Mouse (Mus musculus) forebrain, embryonic 15.5 days (tissue): Measurements from ENCODE around the gene Lctl. TPM values are rescaled to one million over a fixed set of nuclear protein-coding genes. Genes with fewer than 3 reads are reported as not detected.
A peak's percentile ranks its signal among the peaks of the same experiment; 100 is the strongest.
"Not testable (repeated sequence)": the region's sequence is repeated elsewhere in the genome, so short reads cannot be mapped to it uniquely, and the experiment has no call there.

ENCODE experiments used
- ATAC-seq: fragments of 200-750 bp; cut with Nextera tagmentation; replicated peaks from 2 replicates; pipeline ENCODE4 v1.8.0; 2017; ENCODE audit warnings: mild to moderate bottlenecking, moderate TSS enrichment, moderate library complexity
- H3K27ac ChIP-seq: fragments of 300-500 bp; sonication (generic); replicated peaks from 2 replicates; pipeline ENCODE4 v1.5.1; 2015; ENCODE audit warnings: mild to moderate bottlenecking, inconsistent platforms
- H3K27me3 ChIP-seq: fragments of 300-500 bp; sonication (generic); 2 replicates; pipeline ENCODE4 v1.6.1; 2015; ENCODE audit warnings: inconsistent platforms
- H3K36me3 ChIP-seq: fragments of 300-500 bp; sonication (generic); 2 replicates; pipeline ENCODE4 v1.6.1; 2015; ENCODE audit warnings: mild to moderate bottlenecking, inconsistent platforms
- H3K4me1 ChIP-seq: fragments of 300-500 bp; sonication (generic); 2 replicates; pipeline ENCODE4 v1.6.1; 2015; ENCODE audit warnings: inconsistent platforms
- H3K4me2 ChIP-seq: fragments of 300-500 bp; sonication (generic); replicated peaks from 2 replicates; pipeline ENCODE4 v1.6.1; 2015; ENCODE audit warnings: mild to moderate bottlenecking, inconsistent platforms
- H3K4me3 ChIP-seq: fragments of 300-500 bp; sonication (generic); 2 replicates; pipeline ENCODE4 v1.5.1; 2015; ENCODE audit warnings: mild to moderate bottlenecking, inconsistent platforms
- H3K9ac ChIP-seq: fragments of 300-500 bp; sonication (generic); replicated peaks from 2 replicates; pipeline ENCODE4 v1.6.1; 2015; ENCODE audit warnings: mild to moderate bottlenecking, inconsistent platforms
- H3K9me3 ChIP-seq: fragments of 300-500 bp; sonication (generic); 2 replicates; pipeline ENCODE4 v1.6.1; 2016; ENCODE audit warnings: inconsistent platforms
- WGBS: fragments of 180-500 bp; shearing (Covaris S2); methylation state at CpG from one replicate; pipeline ENCODE4 v1.1.7; 2015; ENCODE audit warnings: mixed read lengths; 5-methylcytosine and 5-hydroxymethylcytosine counted together
- polyA plus RNA-seq: library from polyadenylated mRNA; unstranded; fragments of >200 nt; fragmentation: Nextera tagmentation; extraction: Ambion mirVana; gene quantifications from 2 replicates; pipeline ENCODE4 v1.2.1, GENCODE M21; 2015

Gene Lctl
- polyA plus RNA-seq, 1 experiment from 2014 or later, result not detected

- not testable (repeated sequence) for H3K4me1 ChIP-seq, H3K27me3 ChIP-seq, H3K4me3 ChIP-seq, ATAC-seq, H3K9ac ChIP-seq, H3K9me3 ChIP-seq, H3K36me3 ChIP-seq, H3K4me2 ChIP-seq, H3K27ac ChIP-seq
- WGBS, result 56% methylated on average over 3 of the region's 3 CpGs
Observed at GRCm38 (mm10) chr9:64124846-64125245, 7.9 kb downstream of the Lctl start.

- Histone ChIP-seq H3K4me3 (no peak overlapping the region), H3K9me3 (no peaks in the 10 kb centered on the region), H3K27ac (no peak overlapping the region), H3K9ac (no peak overlapping the region), H3K27me3 (no peaks in the 10 kb centered on the region), H3K36me3 (no peaks in the 10 kb centered on the region), H3K4me2 (no peak overlapping the region), H3K4me1 (no peaks in the 10 kb centered on the region)
- ATAC-seq, result no peak
- 79% methylated on average over 3 of the region's 3 CpGs for WGBS
Observed at GRCm38 (mm10) chr9:64125307-64125706, 8.4 kb downstream of the Lctl start.

GRCm38 (mm10) chr9:64126121-64126520 lies 9.2 kb downstream of the Lctl start:
- Histone ChIP-seq H3K27me3 (no peaks in the 10 kb centered on the region), H3K9me3 (no peaks in the 10 kb centered on the region), H3K4me1 (no peaks in the 10 kb centered on the region), H3K4me2 (no peak overlapping the region), H3K27ac (no peak overlapping the region), H3K9ac (no peak overlapping the region), H3K4me3 (no peak overlapping the region), H3K36me3 (no peaks in the 10 kb centered on the region)
- no peak for ATAC-seq
- WGBS, result 75% methylated on average over 12 of the region's 12 CpGs

DNA sequence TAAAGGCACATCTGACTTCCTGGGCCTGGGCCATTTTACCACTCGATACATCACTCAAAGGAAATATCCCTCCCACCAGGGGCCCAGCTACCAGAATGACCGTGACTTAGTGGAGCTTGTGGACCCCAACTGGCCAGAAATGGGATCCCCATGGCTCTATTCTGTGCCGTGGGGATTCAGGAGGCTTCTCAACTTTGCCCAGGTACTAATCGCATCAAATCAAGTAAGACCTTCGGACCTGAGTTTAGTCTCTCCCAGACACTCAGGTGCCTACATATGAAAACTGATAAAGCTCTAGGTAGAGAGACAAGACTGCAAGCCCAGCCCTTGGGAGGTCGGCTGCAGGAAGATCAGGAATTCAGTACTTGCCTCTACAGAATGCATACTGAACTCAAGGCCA lies 14.7 kb downstream of the Lctl start:
- Histone ChIP-seq H3K9me3 (no peaks in the 10 kb centered on the region), H3K4me3 (no peak overlapping the region), H3K4me1 (no peaks in the 10 kb centered on the region), H3K36me3 (no peaks in the 10 kb centered on the region), H3K4me2 (no peak overlapping the region), H3K27me3 (no peaks in the 10 kb centered on the region), H3K27ac (no peak overlapping the region), H3K9ac (no peak overlapping the region)
- WGBS, result 88% methylated on average over 6 of the region's 6 CpGs
- no peak for ATAC-seq

- H3K9me3 ChIP-seq, H3K27me3 ChIP-seq, ATAC-seq, H3K36me3 ChIP-seq, H3K9ac ChIP-seq, H3K27ac ChIP-seq, H3K4me2 ChIP-seq, H3K4me3 ChIP-seq, H3K4me1 ChIP-seq: not testable (repeated sequence)
- 7% methylated on average over 6 of the region's 6 CpGs for WGBS
Observed at GRCm38 (mm10) chr9:64138896-64139295, 21.9 kb downstream of the Lctl start.

- H3K9me3 ChIP-seq, result no peaks in the 10 kb centered on the region
- no peak for ATAC-seq
- H3K27me3 ChIP-seq, result no peaks in the 10 kb centered on the region
- peaks cover 5% of the 10 kb centered on the region; the same call in 1 of the 2 replicates for H3K36me3 ChIP-seq
- no peak overlapping the region for H3K27ac ChIP-seq
- H3K9ac ChIP-seq, result no peak overlapping the region
- H3K4me2 ChIP-seq, result no peak overlapping the region
- no peak overlapping the region for H3K4me3 ChIP-seq
- WGBS, result 94% methylated on average over 9 of the region's 9 CpGs
- H3K4me1 ChIP-seq, result no peaks in the 10 kb centered on the region
Observed at GRCm38 (mm10) chr9:64139879-64140278, 22.9 kb downstream of the Lctl start.

DNA sequence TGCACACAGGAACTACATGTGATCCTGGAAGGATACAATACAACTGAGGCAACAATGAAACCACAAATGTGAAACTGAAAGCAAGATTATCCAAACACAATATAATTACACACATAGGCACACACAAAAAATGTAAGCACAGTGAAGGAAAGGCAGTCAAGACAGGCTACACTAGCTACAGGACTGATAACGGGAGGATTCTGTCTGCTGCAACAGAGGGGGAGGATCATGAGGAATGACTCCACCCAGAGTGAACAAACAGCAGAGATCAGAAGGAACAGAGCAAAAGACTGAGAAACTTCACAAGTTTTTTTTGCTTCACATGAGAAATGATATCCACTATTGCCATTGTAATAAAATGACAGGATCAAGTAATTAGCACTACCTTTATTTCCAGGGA lies 39.7 kb downstream of the Lctl start:
- Histone ChIP-seq H3K4me2 (no peak overlapping the region), H3K4me3 (no peak overlapping the region), H3K9me3 (no peaks in the 10 kb centered on the region), H3K4me1 (no peaks in the 10 kb centered on the region), H3K27ac (no peak overlapping the region), H3K9ac (no peak overlapping the region), H3K36me3 (0 out of 2 replicates have a peak, but pooled peaks cover 8% of the 10 kb centered on the region), H3K27me3 (no peaks in the 10 kb centered on the region)
- no peak for ATAC-seq
- WGBS, result 95% methylated on average over 1 of the region's 1 CpGs

- no peak overlapping the region for H3K9ac ChIP-seq
Observed at GRCm38 (mm10) chr9:64160471-64160870, 43.5 kb downstream of the Lctl start.

GRCm38 (mm10) chr9:64169967-64170366 lies 53.0 kb downstream of the Lctl start:
- H3K27me3 ChIP-seq, result not testable (repeated sequence)
- 91% methylated on average over 3 of the region's 3 CpGs for WGBS

More at GRCm38 (mm10) chr9:64160471-64160870, 43.5 kb downstream of the Lctl start:
- Histone ChIP-seq H3K27me3 (no peaks in the 10 kb centered on the region), H3K9me3 (no peaks in the 10 kb centered on the region), H3K4me3 (no peak overlapping the region), H3K27ac (no peak overlapping the region), H3K4me1 (no peaks in the 10 kb centered on the region), H3K4me2 (no peak overlapping the region), H3K36me3 (peaks cover 9% of the 10 kb centered on the region; the same call in 1 of the 2 replicates)
- WGBS, result 92% methylated on average over 5 of the region's 5 CpGs
- ATAC-seq, result no peak

DNA sequence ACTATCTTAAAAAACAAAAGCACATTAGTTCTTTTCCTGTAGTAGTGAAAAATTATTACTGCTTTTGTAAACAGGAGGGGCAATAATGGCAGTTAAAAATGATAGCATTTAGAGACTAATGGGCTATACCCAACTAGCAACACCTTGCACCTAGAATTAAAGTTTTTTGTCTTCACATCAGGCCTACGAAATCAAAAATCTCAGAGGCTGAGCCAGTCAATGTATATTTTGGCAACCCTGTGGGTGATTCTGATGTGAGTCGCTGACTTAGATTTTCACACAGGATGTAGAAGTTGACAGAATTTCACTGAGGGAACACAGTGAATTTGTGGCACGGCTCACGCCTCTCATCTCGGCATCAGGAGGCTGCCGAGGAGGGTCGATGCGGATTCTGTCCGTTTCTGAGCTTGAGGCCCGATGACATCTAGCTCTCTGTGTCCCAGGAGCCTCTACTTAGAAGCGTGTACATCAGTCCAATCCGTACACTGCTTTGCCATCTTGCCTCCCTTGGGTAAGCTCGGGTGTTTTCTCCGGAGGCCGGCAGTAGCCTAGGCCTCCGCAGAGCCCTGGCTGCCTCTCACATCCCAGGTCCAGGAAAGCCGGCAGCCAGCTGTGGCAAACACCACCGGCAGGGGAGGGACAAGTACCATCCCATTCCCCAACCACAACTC lies 55.3 kb downstream of the Lctl start:
- peak overlapping the region; percentile 73 for H3K9ac ChIP-seq
- WGBS, result 3% methylated on average over 18 of the region's 18 CpGs
- H3K27ac ChIP-seq, result peak overlapping the region; percentile 92; the same call in 1 of the 2 replicates
- peaks cover 23% of the 10 kb centered on the region for H3K36me3 ChIP-seq
- H3K27me3 ChIP-seq, result no peaks in the 10 kb centered on the region
- H3K4me1 ChIP-seq, result peaks cover 29% of the 10 kb centered on the region
- H3K4me3 ChIP-seq, result peak overlapping the region; percentile 66
- H3K4me2 ChIP-seq, result peak overlapping the region; percentile 89
- ATAC-seq, result peak; percentile 76
- no peaks in the 10 kb centered on the region for H3K9me3 ChIP-seq

More at GRCm38 (mm10) chr9:64169967-64170366, 53.0 kb downstream of the Lctl start:
- H3K36me3 ChIP-seq, H3K9ac ChIP-seq, H3K4me3 ChIP-seq, ATAC-seq, H3K9me3 ChIP-seq, H3K4me2 ChIP-seq, H3K27ac ChIP-seq: not testable (repeated sequence)
- peaks cover 22% of the 10 kb centered on the region for H3K4me1 ChIP-seq

DNA sequence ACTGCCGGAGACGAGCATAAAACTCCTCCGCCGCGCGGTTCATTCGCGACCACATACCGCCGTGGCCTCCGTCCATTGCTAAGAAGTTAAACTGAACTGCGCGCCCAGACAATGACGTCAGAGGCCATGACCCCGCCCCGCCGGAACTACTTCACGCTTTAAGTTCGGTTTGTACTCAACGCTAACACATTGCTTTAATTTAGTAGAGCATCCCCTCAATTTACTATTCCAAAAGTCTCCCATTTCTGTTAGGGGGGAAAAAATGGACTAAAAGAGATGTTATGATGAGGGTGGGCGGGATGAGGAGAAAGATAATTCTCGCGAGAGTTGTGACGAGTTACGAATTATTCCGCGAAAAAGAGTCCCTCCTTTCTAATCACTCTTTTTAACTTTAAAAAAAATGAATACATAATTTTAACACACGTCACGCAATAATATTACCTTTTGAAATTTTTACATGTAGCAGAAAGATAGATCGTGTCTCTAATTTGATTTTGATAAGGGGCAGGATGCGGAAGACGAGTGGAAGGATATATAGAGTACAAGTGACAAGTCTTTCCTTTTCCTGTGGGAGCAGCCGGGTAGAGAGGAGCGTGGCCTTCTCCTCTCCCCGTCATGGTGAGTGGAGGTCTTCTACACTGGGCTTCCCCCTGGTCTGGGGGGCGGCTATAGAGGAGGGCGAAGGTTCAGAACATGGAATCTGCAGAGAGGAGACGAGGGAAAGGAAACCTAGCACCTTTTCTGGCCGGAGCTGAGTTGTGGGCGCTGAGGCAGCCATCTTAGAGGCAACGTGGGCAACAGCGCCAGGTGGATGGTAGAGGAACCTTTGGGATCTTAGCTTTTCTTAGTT lies 56.1 kb downstream of the Lctl start, which contains the start of the genes Zwilch and Rpl4:
Zwilch (minus strand) TSS at position 289 of the 850 bp plus-strand sequence.
Rpl4 (plus strand) TSS at position 560 of the 850 bp plus-strand sequence.
- Histone ChIP-seq H3K36me3 (peaks cover 31% of the 10 kb centered on the region), H3K9me3 (no peaks in the 10 kb centered on the region), H3K4me3 (peak within 1 kb of the TSS; percentile 66), H3K27ac (peak within 1 kb of the TSS; percentile 92), H3K4me1 (peaks cover 29% of the 10 kb centered on the region), H3K9ac (peak within 1 kb of the TSS; percentile 73), H3K27me3 (no peaks in the 10 kb centered on the region), H3K4me2 (peak within 1 kb of the TSS; percentile 89)
- under 1% methylated on average over 42 of the region's 42 CpGs for WGBS
- peak; percentile 88 for ATAC-seq

- peak overlapping the region; percentile 66 for H3K4me3 ChIP-seq
- peak overlapping the region; percentile 92 for H3K27ac ChIP-seq
- peaks cover 32% of the 10 kb centered on the region for H3K4me1 ChIP-seq
- no peaks in the 10 kb centered on the region for H3K9me3 ChIP-seq
- H3K36me3 ChIP-seq, result peaks cover 38% of the 10 kb centered on the region
- under 1% methylated on average over 16 of the region's 16 CpGs for WGBS
- H3K9ac ChIP-seq, result peak overlapping the region; percentile 73
- no peak for ATAC-seq
- no peaks in the 10 kb centered on the region for H3K27me3 ChIP-seq
- peak overlapping the region; percentile 89 for H3K4me2 ChIP-seq
Observed at GRCm38 (mm10) chr9:64173666-64174220, 56.8 kb downstream of the Lctl start.
